Mouse (Mus musculus) erythroblast, adult 5-6 weeks (primary cell): ENCODE measurements around the gene Hsp90ab1. TPM values are rescaled to one million over a fixed set of nuclear protein-coding genes. Genes with fewer than 3 reads are reported as not detected.

Experiments used
- ATAC-seq: replicated peaks from 2 replicates; pipeline ENCODE4 v1.8.0; 2016; ENCODE audit warnings: moderate number of reproducible peaks, mild to moderate bottlenecking, moderate TSS enrichment, inconsistent platforms; ENCODE audit not compliant: poor library complexity, low FRiP score, severe bottlenecking
- total RNA-seq, 2 experiments: library from RNA; stranded (forward) in 1 of 2; stranded (reverse) in 1 of 2; fragments of 150-400 nt in 1 of 2; fragments of 200-764, 138-1000 nt in 1 of 2; gene quantifications; 2 replicates each; pipeline versions ENCODE4 v1.2.3 to v1.2.4; 2015 to 2017; ENCODE audit warnings: low replicate concordance in 2 of 2

Hsp90ab1 gene
- total RNA-seq, 2 experiments from 2014 or later: 222 to 246 TPM

- ATAC-seq: no peak
Observed at GRCm38 (mm10) chr17:45597787-45598186, 24.7 kb upstream of the Hsp90ab1 start.

- ATAC-seq: peak; percentile 66
Observed at GRCm38 (mm10) chr17:45596631-45597396, 23.7 kb upstream of the Hsp90ab1 start.

- ATAC-seq: no peak
Observed at GRCm38 (mm10) chr17:45595736-45596390, 22.8 kb upstream of the Hsp90ab1 start.

- ATAC-seq: peak; percentile 50
Observed at GRCm38 (mm10) chr17:45594881-45595735, 22.0 kb upstream of the Hsp90ab1 start.

GRCm38 (mm10) chr17:45594195-45594594 is 21.1 kb upstream of the Hsp90ab1 start:
- no peak for ATAC-seq

GRCm38 (mm10) chr17:45593479-45593878 is 20.4 kb upstream of the Hsp90ab1 start:
- peak; percentile 76 for ATAC-seq

GRCm38 (mm10) chr17:45592606-45593431 is 19.7 kb upstream of the Hsp90ab1 start:
- ATAC-seq: peak; percentile 19; the same call in 1 of the 2 replicates

GRCm38 (mm10) chr17:45591701-45592605 is 18.9 kb upstream of the Hsp90ab1 start:
- no peak for ATAC-seq

GRCm38 (mm10) chr17:45590410-45590809 is 17.3 kb upstream of the Hsp90ab1 start:
- ATAC-seq: no peak

GRCm38 (mm10) chr17:45589844-45590243 is 16.8 kb upstream of the Hsp90ab1 start:
- no peak for ATAC-seq

- no peak for ATAC-seq
Observed at GRCm38 (mm10) chr17:45589236-45589635, 16.2 kb upstream of the Hsp90ab1 start.

GRCm38 (mm10) chr17:45588370-45588769 is 15.3 kb upstream of the Hsp90ab1 start:
- ATAC-seq: no peak

- no peak for ATAC-seq
Observed at GRCm38 (mm10) chr17:45586449-45586837, 13.4 kb upstream of the Hsp90ab1 start.

GRCm38 (mm10) chr17:45585725-45586448 is 12.8 kb upstream of the Hsp90ab1 start:
- ATAC-seq: no peak

- no peak for ATAC-seq
Observed at GRCm38 (mm10) chr17:45584939-45585678, 12.0 kb upstream of the Hsp90ab1 start.

GRCm38 (mm10) chr17:45584096-45584896 is 11.2 kb upstream of the Hsp90ab1 start:
- no peak for ATAC-seq
